Mouse (Mus musculus) testis, adult 2 months (tissue): Measurements from ENCODE around the gene Tec. TPM values are rescaled to one million over a fixed set of nuclear protein-coding genes. Genes with fewer than 3 reads are reported as not detected.

Source experiments
- H3K27ac ChIP-seq: fragments of 200-500 bp; 2 replicates; pipeline ENCODE4 v1.5.1; 2012; ENCODE audit warnings: low read depth, low read length; ENCODE audit not compliant: control insufficient read depth, insufficient read depth
- H3K27me3 ChIP-seq: fragments of 200-500 bp; 2 replicates; pipeline ENCODE4 v1.6.1; 2012; ENCODE audit warnings: mild to moderate bottlenecking, low read length, moderate library complexity; ENCODE audit not compliant: control insufficient read depth, insufficient read depth
- H3K36me3 ChIP-seq: fragments of 200-500 bp; 2 replicates; pipeline ENCODE4 v1.6.1; 2012; ENCODE audit warnings: mild to moderate bottlenecking, low read length; ENCODE audit not compliant: control insufficient read depth, insufficient read depth
- H3K4me1 ChIP-seq: fragments of 200-500 bp; 2 replicates; pipeline ENCODE4 v1.6.1; 2012; ENCODE audit warnings: low read length; ENCODE audit not compliant: control insufficient read depth, insufficient read depth
- H3K4me3 ChIP-seq: fragments of 200-500 bp; 2 replicates; pipeline ENCODE4 v1.5.1; 2012; ENCODE audit warnings: low read depth, mild to moderate bottlenecking, low read length, moderate library complexity, mixed read lengths; ENCODE audit not compliant: control insufficient read depth
- CTCF ChIP-seq: fragments of 200-500 bp; IDR thresholded peaks from 2 replicates; pipeline ENCODE4 v1.5.1; 2012; ENCODE audit warnings: low read depth, mild to moderate bottlenecking, inconsistent platforms, low read length, moderate library complexity; ENCODE audit not compliant: control insufficient read depth, insufficient read depth, insufficient replicate concordance
- POLR2A ChIP-seq: fragments of 200-500 bp; IDR thresholded peaks from 2 replicates; pipeline ENCODE4 v1.6.1; 2012; ENCODE audit warnings: low read depth, mild to moderate bottlenecking, inconsistent platforms, low read length, moderate library complexity; ENCODE audit not compliant: control insufficient read depth
- polyA plus RNA-seq: library from polyadenylated mRNA; depleted of rRNA; stranded (reverse); fragments of >200 nt; gene quantifications from 2 replicates; pipeline ENCODE4 v1.2.3, GENCODE M21; 2012; rRNA removed

Tec gene
- polyA plus RNA-seq, result 0.77 and 0.88 TPM in 2 replicates

- TF ChIP-seq POLR2A (peak; percentile 56), CTCF (no peak)
- Histone ChIP-seq H3K27ac (no peak within 1 kb of the TSS), H3K4me3 (peak within 1 kb of the TSS; percentile 94), H3K4me1 (peaks cover 13% of the 10 kb centered on the region), H3K36me3 (no peaks in the 10 kb centered on the region), H3K27me3 (no peaks in the 10 kb centered on the region)
Observed at GRCm38 (mm10) chr5:72868091-72868875, at the start of gene Tec. Gene Tec, minus strand, starts transcription at chr5:72868483.

DNA sequence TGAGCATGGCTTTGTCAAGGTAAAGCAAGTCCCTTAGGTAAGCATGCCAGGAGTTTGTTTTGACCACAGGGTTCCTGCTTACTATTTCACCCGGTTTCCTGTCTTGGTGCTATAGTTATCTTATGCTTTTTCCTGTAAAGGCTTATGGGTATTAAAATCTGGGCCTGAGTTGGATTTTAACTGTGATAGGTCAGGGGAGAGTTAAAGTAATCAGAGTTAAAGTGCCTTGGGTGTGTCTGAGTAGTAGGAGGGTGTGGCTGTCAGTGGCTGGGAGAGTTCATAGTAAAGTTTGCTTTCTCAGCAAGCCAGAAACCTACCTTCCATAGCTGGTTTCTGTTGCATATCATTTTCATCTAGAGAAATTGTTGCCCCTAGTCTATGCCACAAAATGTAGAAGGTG, 48.6 kb upstream of the Tec start:
- H3K4me3 ChIP-seq, result peak overlapping the region; percentile 96
- no peak overlapping the region for H3K27ac ChIP-seq

DNA sequence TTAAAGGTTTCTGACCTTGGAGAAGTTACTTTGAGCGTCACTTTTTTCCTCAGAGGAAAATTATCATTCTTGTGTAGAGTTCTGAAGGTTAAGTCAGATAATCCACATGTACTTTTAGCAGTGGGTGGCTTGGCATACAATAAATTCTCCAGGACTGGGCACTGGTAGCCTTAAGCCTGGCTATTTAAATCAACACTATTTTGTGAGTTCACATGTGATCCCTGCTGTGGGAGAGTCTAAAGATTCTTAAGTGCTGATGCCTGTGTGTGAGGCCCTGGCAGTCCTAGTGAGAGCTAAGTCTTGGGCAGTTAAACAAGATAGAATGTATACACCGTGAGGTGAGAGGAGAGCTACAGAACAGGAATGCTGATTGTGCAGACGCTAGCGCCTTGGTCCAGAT, 47.8 kb upstream of the Tec start:
- TF ChIP-seq POLR2A, result no peak
- TF ChIP-seq CTCF, result no peak
- no peak overlapping the region for H3K27ac ChIP-seq
- H3K4me1 ChIP-seq, result peaks cover 2% of the 10 kb centered on the region
- no peaks in the 10 kb centered on the region for H3K36me3 ChIP-seq
- H3K27me3 ChIP-seq, result no peaks in the 10 kb centered on the region
- peak overlapping the region; percentile 96 for H3K4me3 ChIP-seq

More for the DNA sequence above, 48.6 kb upstream of the Tec start:
- H3K27me3 ChIP-seq, result no peaks in the 10 kb centered on the region
- no peaks in the 10 kb centered on the region for H3K36me3 ChIP-seq
- peaks cover 2% of the 10 kb centered on the region for H3K4me1 ChIP-seq
- TF ChIP-seq CTCF, result no peak
- no peak for TF ChIP-seq POLR2A

GRCm38 (mm10) chr5:72914633-72915561, 46.6 kb upstream of the Tec start:
- peaks cover 2% of the 10 kb centered on the region for H3K4me1 ChIP-seq
- H3K27me3 ChIP-seq, result no peaks in the 10 kb centered on the region
- H3K36me3 ChIP-seq, result no peaks in the 10 kb centered on the region
- H3K4me3 ChIP-seq, result peak overlapping the region; percentile 96
- TF ChIP-seq POLR2A (no peak), CTCF (no peak)
- H3K27ac ChIP-seq, result peak overlapping the region; percentile 96

GRCm38 (mm10) chr5:72913648-72914557, 45.6 kb upstream of the Tec start, which contains the start of gene Slain2:
Gene Slain2, plus strand, starts transcription at chr5:72914304.
- peak within 1 kb of the TSS; percentile 96 for H3K4me3 ChIP-seq
- H3K27ac ChIP-seq, result peak within 1 kb of the TSS; percentile 96
- peak; percentile 37 for TF ChIP-seq CTCF
- peak; percentile 81; the same call in 1 of the 2 replicates for TF ChIP-seq POLR2A
- H3K4me1 ChIP-seq, result peaks cover 2% of the 10 kb centered on the region
- H3K27me3 ChIP-seq, result no peaks in the 10 kb centered on the region
- H3K36me3 ChIP-seq, result no peaks in the 10 kb centered on the region

- Histone ChIP-seq H3K27me3 (no peaks in the 10 kb centered on the region), H3K27ac (no peak overlapping the region), H3K4me1 (peaks cover 2% of the 10 kb centered on the region), H3K36me3 (no peaks in the 10 kb centered on the region), H3K4me3 (no peak overlapping the region)
- no peak for TF ChIP-seq CTCF
- TF ChIP-seq POLR2A, result no peak
Observed at GRCm38 (mm10) chr5:72911284-72911683, 43.0 kb upstream of the Tec start.

DNA sequence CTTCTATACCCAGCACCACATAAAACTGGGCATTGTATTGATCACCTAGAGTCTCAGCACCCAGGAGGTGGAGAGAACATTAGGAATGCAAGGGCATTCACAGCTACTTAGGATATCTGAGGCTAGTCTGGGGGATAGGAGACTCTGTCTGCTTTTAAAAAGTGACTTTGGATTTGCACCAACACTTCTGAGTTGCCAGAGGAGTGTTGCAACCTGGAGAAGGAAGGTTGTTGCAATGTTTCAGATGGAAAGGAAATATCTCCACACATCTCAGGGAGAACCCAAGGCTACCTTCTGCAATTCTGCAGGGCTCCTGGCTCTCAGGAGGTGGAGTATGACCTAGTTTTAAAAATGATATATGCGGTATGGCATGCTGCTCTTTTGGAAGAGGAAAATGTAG, 42.1 kb upstream of the Tec start:
- TF ChIP-seq POLR2A, result no peak
- TF ChIP-seq CTCF, result no peak
- Histone ChIP-seq H3K36me3 (no peaks in the 10 kb centered on the region), H3K27me3 (no peaks in the 10 kb centered on the region), H3K4me3 (no peak overlapping the region), H3K27ac (no peak overlapping the region), H3K4me1 (peaks cover 4% of the 10 kb centered on the region)
